Mouse (Mus musculus) brown adipose tissue, adult 24 weeks (tissue): ENCODE data around the gene Epn2. TPM values are rescaled to one million over a fixed set of nuclear protein-coding genes. Genes with fewer than 3 reads are reported as not detected.

Experiments used
- H3K27ac ChIP-seq: fragments of 200-500 bp; replicated peaks from 2 replicates; pipeline ENCODE4 v1.5.1; 2012; ENCODE audit warnings: low read depth, mild to moderate bottlenecking, low read length
- H3K4me1 ChIP-seq: fragments of 200-500 bp; 2 replicates; pipeline ENCODE4 v1.6.1; 2012; ENCODE audit warnings: low read length, mixed read lengths; ENCODE audit not compliant: control insufficient read depth, insufficient read depth, insufficient read length
- H3K4me3 ChIP-seq: fragments of 200-500 bp; 2 replicates; pipeline ENCODE4 v1.5.1; 2012; ENCODE audit warnings: low read depth, mild to moderate bottlenecking, low read length, moderate library complexity; ENCODE audit not compliant: insufficient read depth
- polyA plus RNA-seq: library from polyadenylated mRNA; stranded (reverse); fragments of >200 nt; gene quantifications from 2 replicates; pipeline ENCODE4 v1.2.4, GENCODE M21; 2012; ENCODE audit not compliant: missing spikeins, insufficient read depth, insufficient read length

The Epn2 gene
- polyA plus RNA-seq, 1 experiment = 29.1 TPM

DNA sequence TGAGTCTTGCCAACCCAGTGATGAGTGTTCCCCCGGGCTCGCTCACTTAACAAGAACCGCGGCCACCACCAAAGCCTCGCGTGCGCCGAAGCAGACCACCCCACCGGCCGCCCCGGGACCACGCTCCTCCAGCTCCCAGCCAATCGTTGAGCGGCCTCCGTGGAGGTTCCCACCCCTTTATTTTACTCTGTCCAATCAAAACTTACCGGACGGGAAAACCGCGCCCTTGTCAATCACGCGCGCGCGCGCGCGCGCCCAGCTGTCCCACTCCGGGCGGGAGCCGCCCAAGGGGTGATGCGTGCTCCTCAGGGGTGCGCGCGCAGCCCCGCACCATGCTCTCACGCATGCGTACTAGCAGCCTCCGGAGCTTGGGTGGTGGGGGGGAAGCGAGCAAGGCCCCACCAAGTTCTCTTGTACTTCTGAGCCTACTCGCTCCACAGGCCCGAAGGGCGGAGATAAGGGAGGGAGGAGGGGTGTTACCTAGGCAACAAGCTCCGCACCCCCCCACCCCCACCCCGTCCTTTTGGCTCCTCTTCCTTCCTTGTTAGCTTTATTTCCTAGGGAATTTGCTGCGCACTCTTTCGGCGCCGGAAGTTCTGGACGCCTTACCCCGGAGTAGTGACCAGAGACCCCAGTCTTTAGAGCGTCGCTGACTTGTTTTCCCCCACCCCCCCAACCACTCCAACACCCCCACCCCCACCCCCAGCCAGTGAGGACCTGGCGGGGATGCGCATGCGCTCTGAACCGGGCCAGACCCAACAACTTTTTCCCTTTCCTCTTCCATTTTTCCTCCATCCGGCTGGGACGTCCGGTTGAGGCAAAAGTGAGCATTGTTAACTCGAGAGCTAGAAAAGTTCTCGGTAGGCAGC, 85.1 kb downstream of the Epn2 start, which contains the start of gene Mapk7:
TSS of gene Mapk7 (minus strand) at position 278 of the 869 bp plus-strand sequence.
- H3K27ac ChIP-seq = peak within 1 kb of the TSS; percentile 80
- H3K4me3 ChIP-seq = peak within 1 kb of the TSS; percentile 83

GRCm38 (mm10) chr11:61493525-61494128, 85.9 kb downstream of the Epn2 start:
- H3K4me3 ChIP-seq = peak overlapping the region; percentile 83
- H3K4me1 ChIP-seq = peaks cover 6% of the 10 kb centered on the region; the same call in 1 of the 2 replicates
- peak overlapping the region; percentile 69 for H3K27ac ChIP-seq

More for the DNA sequence above, 85.1 kb downstream of the Epn2 start, which contains the start of gene Mapk7:
- peaks cover 6% of the 10 kb centered on the region; the same call in 1 of the 2 replicates for H3K4me1 ChIP-seq

- Histone ChIP-seq H3K27ac (no peak overlapping the region), H3K4me1 (peaks cover 6% of the 10 kb centered on the region; the same call in 1 of the 2 replicates), H3K4me3 (peak overlapping the region; percentile 83)
Observed at GRCm38 (mm10) chr11:61492749-61493401, 86.6 kb downstream of the Epn2 start.

DNA sequence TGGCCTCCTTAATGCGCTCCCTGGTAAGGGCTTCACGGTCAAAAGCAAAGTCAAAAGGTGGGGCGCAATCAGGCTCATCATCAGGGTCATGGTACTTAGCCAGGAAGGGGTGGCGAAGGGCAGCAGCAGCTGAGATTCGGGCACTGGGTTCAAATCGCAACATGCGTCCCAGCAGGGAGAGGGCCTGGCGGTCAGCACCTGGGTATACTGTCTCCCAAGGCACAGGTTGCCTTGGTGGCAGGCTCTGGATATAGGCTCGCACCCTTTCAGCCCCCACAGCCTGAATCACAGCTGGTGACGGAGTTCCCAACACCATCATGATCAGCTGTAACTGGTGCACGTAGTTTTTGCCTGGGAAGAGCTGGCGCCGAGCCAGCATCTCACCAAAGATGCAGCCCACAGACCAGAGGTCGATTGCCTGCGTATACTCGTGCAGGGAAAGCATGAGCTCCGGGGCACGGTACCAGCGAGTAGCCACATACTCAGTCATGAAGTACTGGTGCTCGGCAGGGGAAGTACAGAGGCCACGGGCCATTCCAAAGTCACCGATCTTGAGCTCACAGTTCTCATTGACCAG, 88.5 kb downstream of the Epn2 start:
- Histone ChIP-seq H3K4me1 (peaks cover 6% of the 10 kb centered on the region; the same call in 1 of the 2 replicates), H3K27ac (no peak overlapping the region)

GRCm38 (mm10) chr11:61489874-61490273, 89.6 kb downstream of the Epn2 start:
- Histone ChIP-seq H3K4me3 (no peak overlapping the region), H3K27ac (no peak overlapping the region), H3K4me1 (peaks cover 6% of the 10 kb centered on the region; the same call in 1 of the 2 replicates)

More for the DNA sequence above, 88.5 kb downstream of the Epn2 start:
- no peak overlapping the region for H3K4me3 ChIP-seq

DNA sequence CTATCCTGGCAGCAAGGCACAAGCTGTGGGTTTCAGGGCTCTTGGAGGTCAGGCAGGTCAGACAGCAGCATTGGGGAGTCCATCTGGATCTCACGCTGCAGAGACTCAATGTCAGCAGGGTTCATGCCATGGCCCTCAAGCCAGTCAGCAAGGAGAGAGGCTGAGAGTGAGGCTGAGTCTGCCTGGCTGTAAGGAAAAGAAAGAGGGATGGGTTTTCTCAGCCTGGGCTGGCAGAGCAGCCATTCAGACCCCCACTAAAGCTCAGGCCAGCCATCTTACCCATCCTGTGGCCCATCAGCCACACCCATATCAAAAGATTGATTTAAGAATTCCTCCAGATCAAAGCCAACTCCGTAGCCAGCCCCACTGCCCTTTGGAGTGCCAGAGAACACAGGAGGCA, 90.4 kb downstream of the Epn2 start:
- Histone ChIP-seq H3K27ac (no peak overlapping the region), H3K4me1 (peaks cover 6% of the 10 kb centered on the region; the same call in 1 of the 2 replicates), H3K4me3 (no peak overlapping the region)

- Histone ChIP-seq H3K27ac (no peak overlapping the region), H3K4me3 (no peak overlapping the region), H3K4me1 (peaks cover under 1% of the 10 kb centered on the region; the same call in 1 of the 2 replicates)
Observed at GRCm38 (mm10) chr11:61487936-61488335, 91.6 kb downstream of the Epn2 start.

- H3K27ac ChIP-seq = no peak overlapping the region
- no peak overlapping the region for H3K4me3 ChIP-seq
- H3K4me1 ChIP-seq = no peaks in the 10 kb centered on the region
Observed at GRCm38 (mm10) chr11:61487401-61487800, 92.1 kb downstream of the Epn2 start.

GRCm38 (mm10) chr11:61486458-61487219, 92.8 kb downstream of the Epn2 start:
- Histone ChIP-seq H3K4me3 (no peak overlapping the region), H3K27ac (no peak overlapping the region), H3K4me1 (no peaks in the 10 kb centered on the region)

GRCm38 (mm10) chr11:61485541-61486457, 93.7 kb downstream of the Epn2 start:
- H3K27ac ChIP-seq = no peak overlapping the region
- H3K4me3 ChIP-seq = no peak overlapping the region
- no peaks in the 10 kb centered on the region for H3K4me1 ChIP-seq

GRCm38 (mm10) chr11:61484613-61485540, 94.6 kb downstream of the Epn2 start, which contains the start of gene Mfap4:
Gene Mfap4, plus strand, starts transcription at chr11:61485431.
- H3K27ac ChIP-seq = no peak within 1 kb of the TSS

DNA sequence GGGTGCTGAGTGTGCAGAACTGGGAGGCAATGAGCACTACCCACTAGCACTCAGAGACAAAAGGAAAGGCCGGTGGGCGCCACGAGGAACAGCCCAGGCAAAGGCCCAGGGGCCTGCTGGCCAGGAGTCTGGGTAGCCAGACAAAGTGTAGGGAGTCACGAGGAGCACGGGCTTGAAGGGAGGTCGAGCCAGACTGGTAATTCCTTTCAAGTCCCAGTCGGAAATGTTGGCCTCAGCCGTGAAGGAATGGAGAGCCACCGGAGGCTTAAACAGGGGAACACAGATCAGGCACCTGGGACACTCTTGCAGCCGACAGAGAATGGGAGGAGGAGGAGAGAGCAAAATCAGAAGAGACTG, 95.3 kb downstream of the Epn2 start:
- H3K4me3 ChIP-seq = no peak overlapping the region
- no peak overlapping the region for H3K27ac ChIP-seq
- no peaks in the 10 kb centered on the region for H3K4me1 ChIP-seq

More at GRCm38 (mm10) chr11:61484613-61485540, 94.6 kb downstream of the Epn2 start, which contains the start of gene Mfap4:
- Histone ChIP-seq H3K4me1 (no peaks in the 10 kb centered on the region), H3K4me3 (no peak within 1 kb of the TSS)
